Mouse (Mus musculus) urinary bladder, postnatal 14 days (tissue): Measurements from ENCODE around the gene Nufip2.
"Not testable (repeated sequence)": the region's sequence is repeated elsewhere in the genome, so short reads cannot be mapped to it uniquely, and the experiment has no call there.

Source experiments
- DNase-seq: peaks from one replicate; pipeline ENCODE4 v3.0.0; 2021; ENCODE audit warnings: low spot score

Gene Nufip2

DNA sequence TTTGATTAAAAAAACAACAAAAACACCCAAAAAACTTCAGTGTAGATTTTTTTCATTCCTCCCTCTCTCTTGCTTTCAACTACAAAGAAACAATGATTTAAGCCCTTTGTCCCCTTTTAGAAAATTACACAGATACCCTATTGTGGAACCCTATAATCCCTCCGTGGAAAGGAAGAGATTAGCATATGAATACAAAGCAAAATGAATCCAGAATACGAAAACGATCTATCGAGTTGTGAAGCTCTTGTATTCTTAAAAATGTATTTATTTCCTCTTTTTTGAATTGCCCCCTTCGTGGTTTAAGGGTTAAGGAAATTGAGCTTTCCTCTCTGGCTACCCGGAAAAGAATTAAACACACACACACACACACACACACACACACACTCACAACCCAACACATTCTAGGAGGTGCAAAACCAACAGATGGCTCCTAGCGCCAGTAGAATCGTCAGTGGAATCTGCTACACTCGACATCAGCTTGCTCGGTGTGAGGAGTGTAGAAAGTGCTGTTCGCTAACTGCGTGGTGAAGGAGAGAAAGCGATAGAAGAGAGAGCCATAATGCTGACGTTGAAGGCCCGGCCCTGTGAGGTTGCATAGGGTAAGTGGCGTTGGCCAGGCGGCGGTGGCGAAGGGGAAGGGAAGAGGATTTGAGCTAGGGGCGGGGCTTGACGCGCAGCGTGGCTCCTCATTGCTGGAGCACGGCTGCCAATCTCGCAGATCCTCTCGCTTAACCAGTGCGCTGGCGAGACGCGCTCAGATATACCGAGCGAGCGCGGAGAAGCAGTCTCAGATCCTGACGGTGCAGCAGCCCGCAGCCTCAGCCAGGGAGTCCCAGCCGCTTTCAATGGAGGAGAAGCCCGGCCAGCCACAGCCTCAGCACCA is at the start of gene Nufip2:
Gene Nufip2, plus strand, starts transcription at position 773 of the 883 bp plus-strand sequence.
- DNase-seq = peak; percentile 99

DNA sequence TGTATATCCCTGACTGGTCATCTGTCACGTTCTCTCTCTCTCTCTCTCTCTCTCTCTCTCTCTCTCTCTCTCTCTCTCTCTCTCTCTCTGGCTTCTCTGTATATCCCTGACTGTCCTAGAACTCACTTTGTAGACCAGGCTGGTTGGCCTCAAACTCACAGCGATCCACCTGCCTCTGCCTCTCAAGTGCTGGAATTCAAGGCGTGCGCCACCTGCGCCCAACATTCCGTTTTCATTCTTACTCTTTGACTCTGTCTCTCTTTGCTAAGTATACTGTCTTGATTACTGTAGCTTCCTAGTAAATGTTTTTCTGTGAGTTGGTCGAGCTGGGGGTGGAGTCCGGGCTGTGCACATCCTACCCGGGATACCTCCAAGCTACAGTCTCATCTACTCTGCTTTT is 44.6 kb upstream of the Nufip2 start:
- no peak for DNase-seq

DNA sequence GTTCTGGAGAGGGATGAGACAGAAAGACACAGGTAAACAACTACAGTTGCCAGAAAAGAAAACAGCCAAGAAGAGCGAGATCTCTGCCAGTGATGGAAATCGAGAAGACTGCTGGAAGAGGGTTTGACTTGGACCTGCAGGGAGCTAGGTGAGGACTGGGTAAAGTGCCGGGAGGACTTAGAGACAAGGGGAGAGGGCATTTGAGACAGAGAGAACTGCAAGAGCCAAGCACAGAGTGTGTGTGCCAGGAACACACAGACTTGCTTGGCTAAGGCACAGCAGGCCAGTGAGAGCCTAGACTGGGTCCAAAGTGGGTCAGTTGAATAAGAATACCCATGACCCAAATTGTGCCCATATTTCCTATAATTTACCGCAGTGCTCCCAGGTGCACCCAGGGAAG is 40.5 kb upstream of the Nufip2 start:
- DNase-seq = no peak

DNA sequence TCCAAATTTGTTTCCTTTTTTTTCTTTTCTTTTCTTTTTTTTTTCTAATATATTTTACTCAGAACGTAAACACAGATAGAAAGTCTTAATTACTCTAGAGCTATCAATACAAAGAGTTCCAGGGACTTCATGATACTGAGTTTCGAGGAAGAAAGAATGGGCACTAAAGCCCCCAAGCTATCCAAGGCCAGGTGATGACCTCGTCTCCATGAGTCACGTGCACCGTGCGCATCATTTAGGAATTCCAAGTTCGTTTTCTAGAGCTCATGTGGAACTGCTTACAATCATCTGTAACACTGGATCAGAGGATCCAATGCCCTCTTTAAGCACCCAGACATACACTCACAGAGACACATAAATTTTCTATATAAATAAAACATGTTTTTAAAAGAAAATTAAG is 37.1 kb upstream of the Nufip2 start:
- DNase-seq = no peak

DNA sequence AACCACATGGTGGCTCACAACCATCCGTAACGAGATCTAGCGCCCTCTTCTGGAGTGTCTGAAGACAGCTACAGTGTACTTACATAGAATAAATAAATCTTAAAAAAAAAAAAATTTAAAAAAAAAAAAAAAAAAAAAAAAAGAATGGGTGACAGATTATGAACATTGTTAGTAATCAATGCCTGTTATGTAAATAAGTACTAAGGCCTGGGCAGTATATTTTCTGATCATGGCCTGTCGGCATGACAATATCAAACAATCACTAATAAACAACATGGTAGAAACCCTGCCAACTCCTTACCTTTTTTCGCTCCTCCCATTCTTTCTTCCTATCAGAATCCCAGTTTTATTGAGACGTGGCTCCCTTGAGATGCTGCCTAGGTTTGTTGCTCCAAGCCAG is 33.5 kb upstream of the Nufip2 start:
- DNase-seq = no peak

DNA sequence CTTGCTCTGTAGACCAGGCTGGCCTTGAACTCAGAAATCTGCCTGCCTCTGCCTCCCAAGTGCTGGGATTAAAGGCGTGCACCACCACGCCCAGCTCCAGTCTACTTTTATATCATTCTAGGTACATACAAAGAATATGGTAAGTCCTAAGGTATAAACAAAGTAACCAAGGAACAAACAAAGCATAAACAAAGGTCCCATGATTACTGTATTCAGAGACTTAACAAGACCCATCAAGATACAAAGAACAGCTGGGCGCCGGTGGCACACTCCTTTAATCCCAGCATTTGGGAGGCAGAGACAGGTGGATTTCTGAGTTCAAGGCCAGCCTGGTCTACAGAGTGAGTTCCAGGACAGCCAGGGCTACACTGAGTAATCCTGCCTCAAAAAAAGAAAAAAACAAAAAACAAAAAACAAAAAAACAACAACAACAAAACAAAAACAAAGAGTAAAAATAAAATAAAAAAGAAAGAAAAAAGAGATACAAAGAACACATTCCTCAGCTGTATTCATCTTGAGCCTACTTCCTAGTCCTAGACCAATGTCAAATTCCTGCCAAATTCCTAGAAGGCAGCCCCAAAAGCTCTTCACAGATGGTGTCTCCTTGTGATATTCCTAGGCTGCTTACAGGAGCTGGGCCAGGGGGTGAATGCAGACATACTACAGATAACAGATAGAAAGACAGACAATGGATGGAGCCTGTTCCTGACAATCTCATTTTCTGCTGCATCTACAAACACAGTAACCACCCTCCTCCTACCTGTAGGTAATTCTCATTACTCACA is 32.4 kb upstream of the Nufip2 start:
- DNase-seq = not testable (repeated sequence)

DNA sequence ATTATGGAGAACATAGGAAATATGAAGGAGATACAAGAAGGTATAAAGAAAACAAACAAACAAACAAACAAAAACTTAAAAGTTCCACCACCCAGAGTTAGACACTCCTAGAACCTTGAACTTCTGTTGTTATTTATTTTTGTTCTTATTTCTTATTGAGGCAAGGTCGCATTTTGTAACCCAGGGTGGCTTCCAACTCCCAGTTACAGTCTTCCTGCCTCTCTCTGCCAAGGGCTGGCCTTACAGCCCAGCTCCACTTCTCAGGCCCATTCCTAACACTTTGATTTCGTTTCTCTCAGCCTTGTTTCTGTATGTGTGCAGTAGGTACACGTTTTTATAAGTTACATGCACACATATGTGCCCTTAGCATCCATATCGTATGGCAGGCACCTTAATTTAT is 26.0 kb upstream of the Nufip2 start:
- DNase-seq = no peak

DNA sequence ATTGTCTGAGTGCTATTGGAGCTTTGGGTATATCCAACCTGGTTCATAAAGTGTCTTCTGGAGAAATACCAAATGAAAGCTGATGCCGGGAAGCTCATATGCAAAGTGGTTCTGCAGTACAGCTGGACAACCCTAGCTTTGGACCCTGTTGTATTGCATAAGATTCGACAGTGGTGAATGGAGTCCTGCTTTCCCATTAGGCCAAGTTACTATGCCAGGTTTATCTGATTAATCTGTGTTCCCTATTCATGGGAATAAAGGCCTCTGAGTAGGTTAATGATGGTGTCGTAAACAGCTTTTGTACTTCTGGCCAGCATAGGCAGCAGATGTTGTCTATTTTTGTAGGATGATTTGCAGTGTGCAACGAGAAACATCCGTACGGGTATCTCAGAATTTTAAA is 22.3 kb upstream of the Nufip2 start:
- DNase-seq = no peak

DNA sequence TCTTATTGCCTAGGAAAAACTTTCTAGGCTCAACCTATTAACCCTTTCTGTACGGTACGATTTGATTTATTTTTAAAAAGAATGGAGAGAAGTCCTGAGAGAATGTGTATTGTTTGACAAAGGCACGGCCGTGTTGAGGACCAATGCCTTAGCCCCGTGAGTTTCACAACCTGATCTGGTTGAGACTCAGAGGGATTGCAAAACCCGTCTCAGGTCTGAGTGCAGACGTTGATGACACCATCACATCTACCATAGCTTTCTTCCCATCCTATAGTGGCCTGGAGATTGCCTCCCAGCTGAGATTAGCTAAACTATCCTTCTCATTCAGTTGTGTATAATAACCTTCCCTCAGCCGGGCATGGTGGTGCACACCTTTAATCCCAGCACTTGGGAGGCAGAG is 21.9 kb upstream of the Nufip2 start:
- DNase-seq = no peak

DNA sequence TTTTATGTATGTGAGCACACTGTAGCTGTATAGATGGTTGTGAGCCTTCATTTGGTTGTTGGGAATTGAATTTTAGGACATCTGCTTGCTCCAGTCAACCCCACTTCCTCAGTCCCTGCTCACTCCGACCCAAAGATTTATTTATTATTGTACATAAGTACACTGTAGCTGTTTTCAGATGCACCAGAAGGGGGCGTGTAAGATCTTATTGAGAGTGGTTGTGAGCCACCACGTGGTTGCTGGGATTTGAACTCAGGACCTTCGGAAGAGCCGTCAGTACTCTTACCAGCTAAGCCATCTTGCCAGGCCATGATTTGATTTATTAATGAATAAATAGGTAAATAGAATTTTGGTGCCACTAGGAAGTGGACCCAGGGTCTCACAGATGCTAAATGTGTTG is 20.6 kb upstream of the Nufip2 start:
- DNase-seq = not testable (repeated sequence)

DNA sequence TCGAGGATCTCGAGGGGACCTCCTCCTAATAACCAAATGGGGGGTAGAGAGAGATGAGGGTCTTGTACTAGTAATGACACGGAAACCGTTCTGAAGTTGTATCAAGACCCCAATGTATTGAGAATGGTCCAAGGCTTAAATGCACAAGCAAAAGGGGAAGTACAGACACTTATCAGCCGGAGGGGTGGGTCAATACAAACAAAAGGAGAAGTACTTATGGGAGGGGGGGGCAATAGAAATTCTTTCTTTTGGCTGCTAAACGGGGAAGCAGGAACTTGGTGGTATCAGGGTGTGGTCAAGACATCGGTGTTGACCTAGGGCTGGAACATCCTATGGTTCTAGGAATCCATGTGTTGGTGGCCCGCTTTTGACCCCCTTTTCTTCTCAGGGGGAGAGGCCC is 19.2 kb upstream of the Nufip2 start:
- not testable (repeated sequence) for DNase-seq

DNA sequence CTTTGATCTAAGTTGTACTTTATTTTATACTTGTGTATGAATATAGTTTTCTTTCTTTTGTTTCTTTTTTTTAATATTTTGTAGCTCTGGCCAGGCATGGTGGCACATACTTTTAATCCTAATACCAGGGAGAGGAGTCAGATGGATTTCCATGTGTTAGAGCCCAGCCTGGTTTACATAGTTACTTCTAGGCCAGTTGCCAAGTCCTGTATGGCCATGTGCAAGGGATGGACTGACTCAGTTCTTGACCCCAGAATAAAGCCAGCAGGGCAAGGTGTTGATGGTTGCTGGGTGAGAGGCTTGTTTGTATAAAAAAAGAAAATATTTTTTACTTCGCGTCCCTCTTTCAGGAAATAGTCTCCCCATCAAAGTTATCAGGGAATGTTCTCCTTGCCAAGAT is 13.2 kb upstream of the Nufip2 start:
- DNase-seq = no peak

DNA sequence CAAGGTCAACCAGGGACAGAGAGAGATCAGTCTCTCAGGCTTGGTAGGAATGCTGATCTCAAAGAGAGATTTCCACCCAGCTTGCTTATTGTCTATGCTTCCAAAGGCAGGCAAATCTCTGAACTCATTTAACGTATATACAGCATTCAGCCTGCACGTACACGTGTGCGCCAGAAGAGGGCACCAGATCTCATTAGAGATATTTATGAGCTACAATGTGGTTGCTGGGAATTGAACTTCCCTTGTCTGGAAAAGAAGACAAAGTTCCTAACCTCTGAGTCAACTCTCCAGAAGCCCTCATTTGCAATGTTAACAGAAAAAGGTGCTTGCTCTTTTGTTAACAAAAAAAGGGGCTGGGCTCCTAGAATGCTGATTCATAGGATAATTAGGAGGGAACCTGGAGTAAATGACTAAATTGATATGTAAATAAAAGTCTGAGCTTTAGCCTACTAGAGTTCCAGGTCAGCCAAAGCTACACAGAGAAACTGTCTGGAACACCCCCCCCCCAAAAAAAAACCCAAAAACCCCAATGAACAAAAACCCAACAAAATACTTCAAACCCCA is 12.4 kb upstream of the Nufip2 start:
- DNase-seq = no peak

DNA sequence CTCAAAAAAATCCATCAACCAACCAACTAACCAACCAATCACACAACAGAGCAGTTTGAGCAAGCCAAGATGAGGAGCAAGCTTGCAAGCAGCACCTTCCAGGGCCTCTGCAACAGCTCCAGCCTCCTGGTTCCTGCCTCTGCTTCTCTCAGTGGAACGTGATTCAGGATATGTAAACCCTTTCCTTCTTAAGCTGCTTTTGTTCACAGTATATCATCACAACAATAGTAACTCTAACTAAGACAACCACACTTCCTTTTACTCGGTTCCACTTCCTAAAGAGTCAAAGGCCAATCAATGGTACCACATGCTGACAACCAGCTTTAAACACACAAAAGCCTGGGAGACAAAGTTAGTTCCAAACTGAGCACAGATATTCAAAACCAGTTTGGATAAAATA is 5.9 kb upstream of the Nufip2 start:
- DNase-seq = no peak

DNA sequence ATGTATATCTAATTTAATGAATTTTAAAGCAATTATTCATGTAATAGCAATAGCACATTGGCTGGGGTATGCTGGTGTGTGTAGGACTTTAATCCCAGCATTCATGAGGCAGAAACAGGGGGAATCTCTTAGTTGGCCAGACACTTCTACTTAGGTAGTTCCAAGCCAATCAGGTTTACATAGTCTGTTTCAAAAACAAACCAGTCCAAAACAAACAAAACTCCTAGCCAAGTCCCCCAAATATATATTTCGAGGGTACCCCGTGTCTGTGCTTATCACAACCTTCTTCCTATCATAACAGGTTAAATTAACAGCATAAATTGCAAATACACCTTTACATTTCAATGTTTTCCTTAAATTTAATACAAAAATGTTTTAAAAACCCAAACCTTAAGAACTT is 1.1 kb upstream of the Nufip2 start:
- no peak for DNase-seq

DNA sequence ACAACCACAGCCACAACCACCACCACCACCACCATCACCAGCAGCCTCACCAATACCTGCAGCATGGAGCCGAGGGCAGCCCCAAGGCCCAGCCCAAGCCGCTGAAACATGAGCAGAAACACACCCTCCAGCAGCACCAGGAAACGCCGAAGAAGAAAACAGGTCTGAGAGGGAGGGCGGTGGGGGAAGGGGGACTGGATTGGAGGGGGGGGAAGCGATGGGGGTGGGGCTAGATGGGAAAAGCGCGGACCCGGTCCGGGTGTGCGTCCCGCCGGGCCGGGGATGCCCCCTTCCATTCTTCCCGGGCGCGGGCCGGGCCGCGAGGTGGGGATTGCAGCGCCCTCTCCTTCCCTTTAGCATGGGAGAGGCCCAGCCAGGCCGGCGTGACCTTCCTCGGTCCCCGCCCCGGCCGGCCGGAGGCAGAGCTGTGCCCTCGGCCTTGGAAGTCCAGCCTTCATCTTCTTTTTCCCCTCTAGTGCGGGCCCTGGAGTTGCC is 438 bp downstream of the Nufip2 start:
- DNase-seq = peak; percentile 35

DNA sequence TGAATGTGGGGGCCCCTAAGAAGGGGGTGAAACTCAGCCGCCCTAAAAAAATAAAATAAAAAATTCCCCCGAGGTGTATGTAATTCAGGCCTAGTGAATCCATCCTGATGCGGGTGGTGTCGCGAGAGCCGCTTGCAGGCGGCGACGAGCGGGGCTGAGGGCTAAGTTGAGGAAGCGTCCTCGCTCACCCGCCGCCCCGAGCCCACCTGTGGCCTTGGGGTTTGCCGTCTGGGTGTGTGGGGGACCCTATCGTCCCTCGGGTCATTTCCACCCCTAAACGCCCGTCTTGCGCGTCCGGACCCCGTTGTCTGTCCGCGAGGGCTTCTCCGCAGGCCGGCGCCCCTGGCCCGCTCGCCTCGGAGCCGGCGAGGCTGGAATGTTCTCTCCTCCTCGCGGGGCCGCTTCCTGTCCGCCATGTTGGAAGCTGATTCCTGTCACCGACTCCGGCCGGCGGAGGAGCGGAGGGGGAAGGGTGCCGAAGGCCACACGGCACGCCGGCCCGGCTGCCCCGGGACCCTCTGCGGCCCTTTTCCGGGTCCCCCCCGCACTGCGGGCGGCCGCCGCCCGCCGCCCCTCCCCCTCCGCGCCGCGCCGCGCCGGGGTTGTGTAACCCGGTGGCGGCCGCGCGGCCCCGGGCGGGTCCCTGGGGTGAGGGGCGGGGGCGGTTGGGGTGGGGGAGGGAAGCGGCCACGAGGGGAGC is 1.0 kb downstream of the Nufip2 start:
- DNase-seq = peak; percentile 68

DNA sequence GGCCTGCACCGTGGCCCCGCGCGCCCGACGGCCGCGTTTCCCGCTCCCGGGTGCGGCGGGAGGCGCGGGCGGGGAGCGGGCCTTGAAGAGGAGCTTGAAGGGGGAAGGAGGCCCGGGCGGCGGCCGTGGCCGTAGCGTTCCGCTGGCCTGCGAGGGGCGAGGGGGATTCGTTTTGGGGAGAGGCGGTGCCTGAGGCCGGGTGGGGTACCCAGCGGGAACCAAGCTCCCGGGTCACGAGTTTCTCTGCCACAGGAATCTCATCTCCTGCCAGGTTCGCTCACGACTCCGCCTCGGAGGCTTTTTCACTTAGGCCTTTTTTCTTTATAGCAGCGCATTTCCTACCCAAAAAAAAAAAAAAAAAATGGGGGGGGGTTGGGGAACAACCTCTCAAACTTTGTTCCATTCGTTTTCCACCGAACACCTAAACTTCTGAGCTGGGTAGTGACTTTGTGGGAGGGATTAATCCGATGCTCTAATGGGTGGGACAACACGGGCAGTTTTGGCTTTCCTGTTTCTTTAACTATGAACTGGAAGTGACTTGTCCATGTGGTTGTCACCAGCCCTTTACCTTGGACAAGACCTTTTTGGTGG is 1.7 kb downstream of the Nufip2 start:
- DNase-seq = peak; percentile 39

DNA sequence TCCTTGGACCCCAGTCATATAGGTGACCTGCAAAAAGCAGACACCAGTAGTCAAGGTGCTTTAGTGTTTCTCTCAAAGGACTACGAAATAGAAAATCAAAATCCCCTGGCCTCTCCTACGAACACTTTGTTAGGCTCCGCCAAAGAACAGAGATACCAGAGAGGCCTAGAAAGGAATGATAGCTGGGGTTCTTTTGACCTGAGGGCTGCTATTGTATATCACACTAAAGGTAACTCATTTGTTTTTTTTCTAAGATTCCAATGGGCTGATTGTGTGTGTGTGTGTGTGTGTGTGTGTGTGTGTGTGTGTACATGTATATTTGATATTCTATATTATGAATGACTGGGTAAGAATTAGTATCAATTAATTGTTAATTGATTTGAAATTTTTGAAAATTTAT is 7.1 kb downstream of the Nufip2 start:
- no peak for DNase-seq

DNA sequence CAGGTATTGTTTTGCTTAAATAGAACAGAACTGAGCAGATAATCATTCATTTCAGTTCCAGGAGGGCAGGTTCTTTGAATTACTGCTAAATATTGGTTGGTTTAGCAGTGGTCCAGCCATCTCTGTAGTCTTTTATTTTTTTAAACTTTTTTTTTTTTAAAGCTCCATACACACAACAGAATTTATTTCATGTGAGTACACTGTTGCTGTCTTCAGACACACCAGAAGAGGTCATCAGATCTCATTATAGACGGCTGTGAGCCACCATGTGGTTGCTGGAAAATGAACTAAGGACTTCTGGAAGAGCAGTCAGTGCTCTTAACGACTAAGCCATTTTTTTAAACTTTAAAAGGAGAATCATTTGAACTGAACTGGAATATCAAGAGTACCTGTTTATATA is 11.3 kb downstream of the Nufip2 start:
- DNase-seq = no peak

DNA sequence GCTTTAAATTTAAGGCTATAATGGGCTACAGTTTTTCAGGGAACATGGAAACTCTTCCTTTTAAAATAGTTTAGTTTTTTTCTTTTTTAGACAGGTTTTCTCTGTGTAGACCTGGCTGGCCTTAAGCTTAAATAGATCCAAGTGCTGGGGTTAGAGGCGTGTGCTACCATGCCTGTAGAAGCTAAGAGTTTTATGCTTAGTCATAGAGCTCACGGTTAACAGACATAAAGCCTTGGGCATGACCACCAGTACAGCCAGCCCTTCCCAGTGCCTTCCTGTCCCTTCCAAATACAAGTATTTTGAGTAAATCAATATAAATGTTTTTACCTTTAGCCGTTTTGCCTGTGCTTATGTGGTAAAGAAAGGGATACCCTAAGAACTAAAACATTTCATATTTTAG is 20.0 kb downstream of the Nufip2 start:
- DNase-seq = no peak

DNA sequence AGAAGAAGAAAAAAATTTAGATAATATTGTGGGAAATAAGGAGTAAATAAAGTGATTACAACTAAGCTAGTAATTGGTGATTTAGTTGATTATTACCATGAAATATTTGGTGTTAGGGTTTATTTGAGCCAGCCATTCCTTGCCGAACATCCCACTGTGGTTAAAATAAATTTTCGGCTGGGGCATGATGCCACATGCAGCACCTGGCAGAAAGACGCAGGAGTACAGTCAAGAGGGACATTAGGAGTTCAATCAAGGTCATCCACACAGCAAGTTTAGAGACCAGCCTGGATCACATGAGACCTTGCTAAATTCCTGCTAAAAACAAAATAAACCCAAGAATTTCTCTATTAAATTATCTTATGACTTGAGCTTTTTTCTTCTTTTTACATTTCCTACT is 23.1 kb downstream of the Nufip2 start:
- no peak for DNase-seq
